Mouse (Mus musculus) c-Kit-positive CD71-negative TER-119-negative erythroid progenitor cells, embryonic 14.5 days (primary cell): ENCODE data around the gene Lamb3.
"Not testable (repeated sequence)": the region's sequence is repeated elsewhere in the genome, so short reads cannot be mapped to it uniquely, and the experiment has no call there.

ENCODE experiments used
- DNase-seq: peaks from one replicate; pipeline ENCODE4 v3.0.0-alpha.2; 2013; ENCODE audit warnings: low read depth

Gene Lamb3

DNA sequence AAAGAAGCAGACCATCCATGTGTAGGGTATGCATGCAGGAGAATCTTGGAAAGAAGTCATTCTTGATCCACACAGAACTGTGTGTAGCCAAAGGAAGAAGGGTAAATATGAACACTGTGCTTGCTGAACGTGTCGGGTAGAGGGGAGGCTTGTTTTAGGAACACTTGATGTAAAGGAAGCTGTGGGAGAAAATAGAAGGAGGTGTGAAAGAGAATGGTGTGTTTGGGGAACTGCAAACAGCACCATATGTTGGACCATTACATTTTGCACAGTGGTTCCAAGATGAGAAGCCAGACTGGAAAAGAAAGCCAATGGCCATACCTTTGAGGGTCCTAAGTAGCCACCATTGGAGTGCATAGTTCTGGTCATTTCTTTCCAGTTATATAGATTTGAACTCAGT, 42.5 kb downstream of the Lamb3 start:
- DNase-seq: no peak

- DNase-seq: no peak
These were observed 43.9 kb downstream of the Lamb3 start for GRCm38 (mm10) chr1:193251386-193251785.

- no peak for DNase-seq
These were observed 45.1 kb downstream of the Lamb3 start for GRCm38 (mm10) chr1:193252616-193253015.

DNA sequence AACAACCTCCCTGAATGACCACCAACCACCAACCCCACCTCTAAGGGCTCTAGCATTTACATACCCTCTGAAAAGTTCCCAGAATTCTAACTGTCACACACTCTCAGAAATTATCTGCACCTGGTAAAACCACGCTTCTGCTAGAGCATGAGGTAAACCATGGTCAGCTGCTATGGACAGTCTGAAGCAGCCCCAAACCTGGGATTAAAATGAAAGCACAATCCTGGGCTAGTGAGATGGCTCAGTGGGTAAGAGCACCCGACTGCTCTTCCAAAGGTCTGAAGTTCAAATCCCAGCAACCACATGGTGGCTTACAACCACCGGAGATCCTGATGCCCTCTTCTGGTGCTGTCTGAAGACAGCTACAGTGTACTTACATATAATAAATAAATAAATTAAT, 46.4 kb downstream of the Lamb3 start:
- DNase-seq: not testable (repeated sequence)

DNA sequence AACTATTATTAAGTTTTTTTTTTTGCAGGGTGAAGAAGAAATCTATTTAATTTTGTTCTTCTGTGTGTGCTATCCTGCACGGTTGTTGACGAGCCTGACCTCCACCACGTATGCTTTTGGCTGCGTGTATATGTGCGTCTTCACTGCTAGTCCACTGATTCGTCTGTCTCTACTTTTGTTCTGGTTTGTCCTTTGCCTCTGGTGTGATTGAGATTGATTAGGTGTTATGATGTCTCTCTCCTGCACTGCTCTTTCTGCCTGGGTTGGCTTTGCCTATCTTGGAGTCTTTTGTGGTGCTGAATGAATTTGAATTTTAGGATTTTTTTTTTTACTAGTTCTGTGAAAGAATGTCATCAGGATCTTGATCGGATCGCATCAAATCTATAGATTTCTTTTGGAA, 47.5 kb downstream of the Lamb3 start:
- no peak for DNase-seq

DNA sequence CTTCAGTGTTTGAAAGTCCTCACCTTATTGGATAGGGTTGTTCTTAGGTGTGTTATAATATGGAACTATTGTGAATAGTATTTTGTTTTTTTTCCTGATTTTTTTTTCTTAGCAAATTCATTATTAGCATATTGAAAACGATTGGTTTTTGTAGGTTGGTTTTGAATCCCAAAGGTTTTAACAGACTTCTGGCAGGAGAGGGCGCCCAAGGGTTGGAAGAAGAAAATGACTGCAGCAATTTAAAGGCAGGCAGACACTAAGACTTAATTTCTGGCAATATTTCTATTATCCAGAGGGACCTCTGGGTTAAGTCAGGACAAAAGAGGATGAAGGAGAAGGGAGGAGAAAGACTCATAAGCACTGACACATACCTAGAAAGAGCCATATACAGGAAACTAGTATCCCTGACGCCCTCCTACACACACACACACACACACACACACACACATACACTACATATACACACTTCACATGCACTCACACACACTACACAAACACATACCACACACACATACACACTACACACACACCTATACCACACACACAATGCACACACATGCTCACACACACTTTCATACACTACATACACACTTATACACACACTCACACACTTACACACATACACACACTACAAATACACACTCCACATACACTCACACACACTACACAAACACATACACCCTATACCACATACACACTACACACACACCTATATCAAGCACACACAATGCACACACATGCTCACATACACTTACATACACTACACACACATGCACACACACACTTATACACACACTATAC, 48.2 kb downstream of the Lamb3 start:
- no peak for DNase-seq

DNA sequence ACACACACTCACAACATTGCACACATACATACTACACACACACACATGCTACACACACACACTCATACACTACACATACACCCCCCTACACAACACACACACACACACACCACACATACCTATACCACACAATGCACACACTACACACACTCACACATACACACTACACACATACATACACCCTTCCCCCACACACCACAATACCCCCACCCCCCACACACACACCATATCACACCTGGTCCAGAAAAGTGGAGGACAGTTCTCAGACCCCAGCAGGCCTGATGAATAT, 48.7 kb downstream of the Lamb3 start:
- no peak for DNase-seq

DNA sequence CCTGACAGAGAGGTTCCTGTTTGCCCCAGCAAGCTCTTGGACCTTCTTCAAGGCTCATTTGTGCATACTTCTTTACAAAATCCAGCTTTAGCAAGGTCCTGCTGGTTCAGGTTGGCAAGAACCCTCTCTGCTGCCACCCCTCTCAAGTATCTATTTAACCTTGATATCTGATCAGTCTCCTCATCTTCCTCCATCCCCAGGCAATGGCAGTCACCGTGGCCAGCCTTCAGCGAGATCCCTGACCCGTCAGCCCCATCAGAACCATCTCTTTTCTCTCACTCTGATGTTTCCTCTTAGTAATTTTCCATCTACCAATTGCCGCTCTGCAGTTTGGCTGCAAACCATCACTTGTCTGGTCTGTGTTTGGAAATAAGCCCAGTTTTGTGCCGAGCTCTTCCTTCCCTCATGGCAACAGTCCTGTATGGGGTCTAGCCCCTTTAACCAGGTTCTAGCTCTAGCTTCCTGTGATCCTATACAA, 49.2 kb downstream of the Lamb3 start:
- no peak for DNase-seq

DNA sequence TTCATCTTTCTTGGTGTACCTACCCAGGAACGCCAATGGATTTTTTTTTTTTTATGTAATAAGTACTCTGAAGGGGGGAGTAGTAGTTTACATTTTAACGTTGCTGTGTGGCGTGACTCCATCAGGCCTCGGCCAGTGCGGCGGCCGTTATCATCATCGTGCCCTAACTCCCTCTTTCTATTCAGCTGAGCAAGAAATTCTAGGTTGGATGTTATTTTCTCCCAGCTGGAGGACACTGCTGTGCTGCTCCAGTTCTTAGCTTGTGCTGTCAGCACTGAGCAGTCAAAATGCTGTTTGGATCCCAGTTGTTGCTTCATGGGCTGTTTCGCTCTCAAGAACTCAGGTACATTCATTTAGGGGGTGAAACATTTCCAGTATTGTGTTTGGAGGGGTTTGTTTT, 52.1 kb downstream of the Lamb3 start:
- no peak for DNase-seq

DNA sequence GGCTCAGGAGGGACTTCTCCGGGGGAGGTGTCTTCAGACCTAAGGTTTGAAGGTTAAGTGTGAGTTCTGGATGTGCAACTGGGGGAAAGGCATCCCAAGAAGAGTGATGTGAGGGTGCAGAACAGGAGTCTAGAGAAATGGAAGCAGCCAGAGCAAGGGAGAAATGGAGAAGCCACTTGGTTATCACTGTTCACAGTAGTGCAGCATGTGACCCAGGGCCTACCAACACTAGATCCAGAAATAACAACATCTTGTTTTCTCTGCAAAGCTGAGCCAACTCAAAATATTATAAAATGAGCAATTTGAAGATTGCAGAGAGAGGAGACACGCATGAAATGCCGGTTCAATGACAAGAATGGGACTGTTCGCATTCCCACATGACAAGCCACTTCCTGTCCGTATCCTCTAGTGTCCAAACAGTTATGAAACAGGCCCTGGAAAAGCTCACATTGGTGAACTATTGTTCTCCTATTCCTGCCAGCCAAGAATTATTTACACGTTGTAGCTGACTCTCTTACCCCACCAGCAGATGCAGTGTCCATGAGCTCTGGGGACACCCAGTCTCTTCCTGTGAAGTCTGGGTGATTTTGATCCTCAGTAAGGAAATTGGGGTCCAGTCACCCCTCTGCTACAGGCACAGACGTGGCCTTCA, 54.5 kb downstream of the Lamb3 start:
- no peak for DNase-seq

GRCm38 (mm10) chr1:193263026-193263907, 55.8 kb downstream of the Lamb3 start:
- no peak for DNase-seq

DNA sequence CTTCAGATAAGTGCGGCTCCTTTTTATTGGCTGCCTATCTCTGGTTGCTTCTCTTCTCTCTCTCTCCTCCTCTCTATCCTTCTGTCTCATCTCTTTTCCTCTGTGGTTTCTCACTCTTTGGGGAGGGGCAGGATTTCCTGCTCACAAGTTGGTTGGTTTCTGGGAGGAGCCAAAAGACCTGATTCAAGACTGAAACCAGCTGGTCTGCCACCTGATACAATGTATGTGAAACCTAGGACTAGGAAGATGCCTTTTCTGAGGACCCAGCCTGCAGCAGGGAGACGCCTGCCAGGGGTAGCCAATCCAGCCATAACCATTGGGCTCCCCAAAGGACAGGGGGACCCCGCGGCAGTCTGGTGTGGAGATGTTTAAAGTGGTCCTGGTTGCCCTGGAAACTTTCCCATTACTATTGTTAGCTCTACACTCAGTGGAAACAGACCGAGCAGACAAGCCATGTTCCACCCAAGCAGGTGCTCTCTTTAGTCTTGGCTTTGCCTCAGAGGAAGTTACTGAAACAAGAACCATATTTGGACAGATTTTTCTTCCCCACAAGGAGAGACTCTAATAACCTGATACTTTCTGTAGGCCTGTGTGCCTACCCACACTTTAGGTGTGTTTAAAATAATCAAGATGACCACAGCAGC, 56.6 kb downstream of the Lamb3 start, which contains the start of gene Hsd11b1:
Hsd11b1 (minus strand) TSS at position 121 of the 644 bp plus-strand sequence.
- no peak for DNase-seq

- DNase-seq: no peak
These were observed 58.2 kb downstream of the Lamb3 start for GRCm38 (mm10) chr1:193265734-193266133.

DNA sequence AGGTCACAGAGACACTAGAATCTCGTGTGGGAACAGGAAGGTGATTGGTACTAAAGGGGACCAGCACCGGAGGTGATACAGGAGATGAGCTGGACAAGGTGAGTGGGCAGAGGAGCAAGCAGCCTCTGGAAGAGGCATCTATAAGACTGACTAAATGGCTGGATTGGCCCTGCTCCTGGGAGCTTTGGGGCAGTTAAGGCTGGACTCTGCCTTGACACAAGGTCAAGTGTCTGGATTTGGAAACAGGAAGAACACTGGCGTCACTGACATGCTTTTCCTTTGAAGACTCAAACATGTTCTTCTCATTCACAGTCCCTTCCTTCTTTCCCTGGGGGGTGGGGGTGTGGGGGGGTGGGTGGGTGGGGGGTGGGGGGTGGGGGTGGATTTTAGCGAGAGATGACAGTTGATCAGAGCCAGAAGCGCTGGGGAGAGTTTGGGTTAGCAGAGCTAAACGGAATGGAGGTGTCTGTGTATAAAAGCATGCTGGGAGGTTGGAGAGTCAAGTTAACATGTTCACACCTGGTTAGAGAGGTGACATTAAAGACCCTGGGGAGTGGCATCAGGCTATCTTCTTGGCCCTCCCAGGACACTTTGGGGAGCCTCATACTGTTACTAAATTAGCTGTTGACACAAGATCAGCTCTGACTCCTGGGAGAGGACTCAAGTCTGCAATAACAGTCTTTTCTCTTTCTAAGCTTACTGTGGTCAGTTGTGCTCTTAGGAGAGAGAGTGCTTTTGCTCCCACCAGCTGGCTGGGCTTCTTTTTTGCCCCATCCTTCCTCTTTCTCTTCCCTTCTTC, 63.7 kb downstream of the Lamb3 start:
- no peak for DNase-seq

GRCm38 (mm10) chr1:193272137-193272915, 64.8 kb downstream of the Lamb3 start:
- DNase-seq: no peak

GRCm38 (mm10) chr1:193272916-193273601, 65.6 kb downstream of the Lamb3 start, which contains the start of gene G0s2:
G0s2 (minus strand) TSS chr1:193273217.
- DNase-seq: no peak

DNA sequence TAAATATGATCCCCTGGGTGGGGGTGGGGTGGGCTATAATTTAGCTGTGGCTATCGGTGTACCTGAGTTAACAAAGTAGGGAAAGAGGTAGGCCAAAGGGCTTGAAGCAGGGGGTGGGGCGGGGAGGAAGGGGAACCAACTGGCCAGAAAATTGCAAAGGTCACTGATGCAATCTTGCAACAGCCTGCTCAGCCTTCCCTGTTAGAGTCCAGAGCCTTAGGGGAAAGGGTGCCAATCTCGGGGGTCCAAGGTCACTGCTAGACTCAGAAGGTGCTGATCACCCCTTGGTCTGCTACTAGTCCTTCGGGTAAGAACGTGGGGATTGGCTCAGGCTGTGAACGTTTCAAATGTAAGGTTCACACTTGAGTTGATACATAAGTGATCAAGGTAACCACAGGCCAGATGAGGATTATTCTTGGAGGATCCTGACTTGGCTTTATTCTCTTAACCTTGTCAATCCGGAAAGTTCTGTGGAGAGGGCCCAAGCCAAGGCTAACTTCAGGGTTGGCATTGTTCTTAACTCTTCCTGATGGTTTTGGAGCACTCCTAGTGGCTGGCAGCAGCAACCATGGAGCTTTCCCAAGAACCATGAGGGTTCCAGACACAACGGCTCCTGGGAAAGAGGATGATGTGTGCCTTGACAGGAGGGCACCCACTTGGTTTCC, 67.0 kb downstream of the Lamb3 start:
- no peak for DNase-seq

- DNase-seq: no peak
These were observed 71.0 kb downstream of the Lamb3 start for GRCm38 (mm10) chr1:193278414-193279045.

DNA sequence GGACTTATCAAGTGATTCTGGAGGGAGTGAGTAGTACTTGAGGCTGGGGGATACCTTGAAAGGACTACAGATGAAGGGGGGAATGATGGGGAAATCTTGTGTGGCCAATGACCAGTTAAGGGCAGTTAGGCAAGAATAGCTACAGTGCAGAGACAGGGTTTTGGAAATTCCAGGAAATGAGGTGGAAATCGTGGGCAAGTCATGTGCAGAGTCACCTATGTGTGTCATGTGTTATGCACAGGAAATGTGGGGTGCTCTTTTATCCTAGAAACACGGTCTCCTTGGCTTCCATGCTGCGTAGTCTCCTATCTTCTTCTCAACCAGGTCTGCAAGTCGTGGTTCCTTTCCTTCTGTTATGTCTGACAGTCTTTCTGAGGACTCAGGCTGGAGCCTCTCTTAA, 72.0 kb downstream of the Lamb3 start:
- no peak for DNase-seq
